Mouse (Mus musculus): ENCODE results near the gene Surf1.

DNA sequence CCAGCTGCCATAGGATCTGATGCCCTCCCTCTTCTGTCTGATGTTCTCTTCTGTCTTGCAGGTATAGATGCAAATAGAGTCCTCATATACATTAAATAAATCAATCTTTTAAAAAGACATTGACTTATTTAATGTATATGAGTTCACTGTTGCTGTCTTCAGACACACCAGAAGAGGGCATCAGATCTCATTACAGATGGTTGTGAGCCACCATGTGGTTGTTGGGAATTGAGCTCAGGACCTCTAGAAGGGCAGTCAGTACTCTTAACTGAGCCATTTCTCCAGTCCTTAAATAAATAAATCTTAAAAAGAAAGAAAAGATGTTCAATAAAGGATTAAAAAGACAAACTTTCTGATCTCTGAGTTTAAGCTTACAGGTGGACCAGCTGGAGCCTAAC, 6.9 kb downstream of the Surf1 start:
- no peak for TF ChIP-seq CTCF (IDR thresholded peaks at IDR 0.05; ENCODE audit: borderline replicate concordance, insufficient read depth, low read depth, low read length)
- no peak for TF ChIP-seq POLR2A (IDR thresholded peaks at IDR 0.05; ENCODE audit: borderline replicate concordance, insufficient read depth, low read length)
